Mouse (Mus musculus) ovary, adult 18-20 months (tissue): ENCODE data around the gene Gm20458.
A peak's percentile ranks its signal among the peaks of the same experiment; 100 is the strongest.

ENCODE experiments used
- DNase-seq: peaks from one replicate; pipeline ENCODE4 v3.0.0; 2022; ENCODE audit warnings: low spot score, mixed read lengths

Gene Gm20458

DNA sequence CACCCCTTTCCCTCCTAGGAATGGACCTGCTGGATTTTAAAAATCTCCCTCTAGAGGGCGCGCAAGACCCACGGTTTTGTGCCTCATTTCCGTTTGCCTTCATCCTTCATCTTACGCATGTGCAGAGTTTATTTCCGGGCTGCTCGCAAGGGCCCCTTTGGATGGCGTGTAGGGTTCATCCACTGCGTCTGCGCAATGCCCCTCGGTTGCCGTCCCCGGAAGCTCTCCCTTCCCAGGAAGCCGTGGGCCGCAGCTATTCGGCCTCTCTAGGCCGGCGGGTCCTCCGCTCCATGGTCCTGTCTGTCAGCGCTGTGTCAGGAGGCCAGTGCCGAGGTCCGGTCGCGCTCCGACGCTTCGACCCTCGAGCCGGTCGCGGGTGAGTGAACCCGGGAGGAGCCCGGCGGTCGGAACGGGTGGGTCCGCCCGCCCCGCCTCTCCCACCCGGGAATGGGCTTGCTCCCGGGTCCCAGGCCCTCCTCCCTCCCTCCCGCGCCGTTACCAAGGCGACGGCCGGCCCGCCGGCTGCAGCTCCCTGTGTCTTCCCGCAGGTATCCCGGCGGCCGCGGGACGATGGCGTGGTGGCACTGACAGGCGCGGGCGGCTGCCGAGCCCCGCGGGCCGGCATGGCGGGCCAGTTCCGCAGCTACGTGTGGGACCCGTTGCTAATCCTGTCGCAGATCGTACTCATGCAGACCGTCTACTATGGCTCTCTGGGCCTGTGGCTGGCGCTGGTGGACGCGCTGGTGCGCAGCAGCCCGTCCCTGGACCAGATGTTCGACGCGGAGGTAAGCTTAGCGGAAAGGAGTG is at the start of gene Gm20458:
Gm20458 (plus strand) TSS at position 223 of the 807 bp plus-strand sequence.
- peak; percentile 97 for DNase-seq

DNA sequence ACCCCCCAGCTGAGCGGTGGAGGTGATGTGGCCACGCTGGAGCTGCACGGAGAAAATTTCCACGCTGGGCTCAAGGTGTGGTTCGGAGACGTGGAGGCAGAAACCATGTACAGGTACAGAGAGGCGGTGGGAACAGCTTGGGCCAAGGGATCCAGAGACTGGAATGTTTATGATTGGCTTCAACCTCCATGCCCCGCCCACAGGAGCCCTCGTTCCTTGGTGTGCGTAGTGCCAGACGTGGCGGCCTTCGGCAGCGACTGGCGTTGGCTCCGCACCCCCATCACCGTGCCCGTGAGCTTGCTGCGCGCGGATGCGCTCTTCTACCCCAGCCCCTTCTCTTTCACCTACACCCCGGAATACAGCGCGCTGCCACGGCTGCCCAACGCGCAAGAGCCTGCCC is 46.6 kb upstream of the Gm20458 start:
- DNase-seq: no peak

DNA sequence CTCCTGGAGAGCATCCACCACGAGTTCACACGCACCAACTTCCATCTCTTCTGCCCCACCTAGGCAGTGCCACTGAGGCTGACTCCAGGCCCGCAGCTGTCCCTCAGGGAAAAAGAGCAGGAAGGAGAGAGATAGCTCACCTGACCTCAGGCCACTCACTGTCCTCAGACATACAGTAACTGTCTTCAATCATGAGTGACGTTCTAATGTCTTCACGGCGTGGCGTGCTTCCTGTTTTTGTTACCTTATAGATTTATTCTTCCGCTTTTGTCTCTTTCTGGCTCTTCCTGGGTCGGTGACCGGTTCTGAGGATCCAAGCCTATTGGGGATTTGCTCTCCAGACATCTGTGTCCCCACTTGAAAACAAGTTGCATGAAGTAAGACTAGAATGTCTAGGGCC is 46.2 kb upstream of the Gm20458 start:
- DNase-seq: no peak

DNA sequence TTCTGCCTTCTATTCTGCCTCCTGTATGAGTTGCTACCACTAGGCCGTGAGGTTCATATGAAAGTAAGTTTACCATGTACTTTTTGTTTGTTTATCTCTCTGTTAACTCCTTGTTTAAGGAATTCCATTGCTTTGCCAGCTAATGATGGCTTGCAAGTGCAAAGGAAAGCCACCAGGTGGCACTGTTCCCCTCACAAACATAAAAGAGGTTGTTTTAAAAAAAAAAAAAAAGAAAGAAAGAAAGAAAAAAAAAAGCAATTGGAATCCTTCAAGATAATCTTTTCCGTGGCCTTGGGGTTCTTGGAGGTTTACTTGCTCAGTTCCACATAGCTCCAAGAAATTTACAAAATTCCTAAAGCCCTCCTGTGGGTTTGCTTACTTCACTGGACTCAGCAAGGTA is 43.6 kb upstream of the Gm20458 start:
- no peak for DNase-seq

DNA sequence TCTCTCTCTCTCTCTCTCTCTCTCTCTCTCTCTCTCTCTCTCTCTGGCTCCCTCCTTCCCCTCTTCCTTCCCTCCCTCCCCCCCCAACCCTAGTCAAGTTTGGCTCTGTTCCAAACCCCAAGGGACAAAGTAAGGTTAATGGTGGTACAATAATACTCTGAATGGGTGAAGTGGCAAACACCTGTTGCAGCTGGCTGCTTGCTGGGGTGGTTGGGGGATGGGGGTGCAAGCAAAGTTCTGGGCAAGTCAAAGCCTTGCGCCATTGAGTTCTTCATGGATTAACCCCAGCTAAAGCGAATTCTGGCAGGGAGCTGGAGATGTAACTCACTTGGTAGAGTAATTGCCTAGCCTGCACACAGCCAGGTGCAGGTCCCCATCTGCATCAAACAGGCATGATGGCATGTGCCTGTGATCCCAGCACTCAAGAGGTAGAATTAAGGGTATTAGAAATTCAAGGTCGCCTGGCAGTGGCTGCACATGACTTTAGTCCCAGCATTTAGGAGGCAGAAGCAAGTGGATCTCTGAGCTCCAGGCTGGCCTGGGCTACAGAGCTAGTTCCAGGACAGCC is 42.4 kb upstream of the Gm20458 start:
- DNase-seq: no peak

DNA sequence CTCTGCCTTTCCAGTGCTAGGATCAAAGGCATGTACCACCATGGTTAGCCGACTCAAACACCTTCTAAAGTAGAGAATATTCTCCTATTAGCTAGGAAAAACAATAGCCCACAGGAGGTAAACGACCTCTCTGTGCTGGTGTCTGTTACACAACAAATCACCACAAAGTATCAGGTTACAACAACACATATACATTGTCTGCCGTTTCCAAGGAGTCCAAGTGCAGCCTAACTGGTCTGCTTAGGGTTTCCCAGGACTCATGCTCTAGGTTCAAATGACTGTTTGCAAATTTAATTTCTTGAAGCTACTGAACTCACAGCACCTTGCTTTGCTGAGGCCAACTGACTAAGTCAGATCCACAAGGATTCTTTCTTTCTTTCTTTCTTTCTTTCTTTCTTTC is 41.3 kb upstream of the Gm20458 start:
- no peak for DNase-seq

DNA sequence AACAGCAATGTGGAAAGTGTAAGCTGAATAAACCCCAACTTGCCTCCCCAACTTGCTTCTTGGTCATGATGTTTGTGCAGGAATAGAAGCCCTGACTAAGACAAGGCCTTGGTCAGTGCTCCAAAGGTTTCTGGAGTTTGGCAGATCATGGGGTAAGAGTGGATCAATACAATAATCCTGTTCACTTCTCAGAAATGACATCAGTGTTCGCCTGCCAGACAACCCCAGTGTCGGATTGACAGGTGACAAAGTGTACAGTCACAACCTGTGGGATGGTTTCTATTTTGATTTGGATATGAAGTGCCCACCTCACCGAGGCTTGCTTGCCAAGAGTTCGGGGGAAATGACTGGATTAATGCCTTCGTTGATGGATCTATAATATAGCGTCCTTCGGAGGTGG is 39.5 kb upstream of the Gm20458 start:
- no peak for DNase-seq

DNA sequence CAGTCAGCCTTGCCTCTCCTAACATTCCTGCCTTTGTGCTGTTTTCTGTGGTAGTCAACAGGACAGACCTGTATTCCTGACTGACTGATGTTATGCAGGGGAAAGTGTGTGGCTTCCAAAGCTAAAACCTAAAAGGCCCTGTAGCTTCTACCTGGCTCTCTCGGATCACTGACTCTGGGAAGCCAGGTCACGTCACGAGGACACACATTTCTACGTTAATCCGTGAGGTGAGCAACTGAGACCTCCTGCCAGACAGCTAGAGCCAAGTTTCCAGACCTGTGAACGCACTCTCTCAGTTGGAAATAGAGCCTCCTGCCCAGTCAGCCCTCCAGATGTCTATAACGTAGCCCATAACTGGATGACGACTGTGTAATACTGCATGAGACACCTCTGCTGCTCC is 38.8 kb upstream of the Gm20458 start:
- DNase-seq: no peak

DNA sequence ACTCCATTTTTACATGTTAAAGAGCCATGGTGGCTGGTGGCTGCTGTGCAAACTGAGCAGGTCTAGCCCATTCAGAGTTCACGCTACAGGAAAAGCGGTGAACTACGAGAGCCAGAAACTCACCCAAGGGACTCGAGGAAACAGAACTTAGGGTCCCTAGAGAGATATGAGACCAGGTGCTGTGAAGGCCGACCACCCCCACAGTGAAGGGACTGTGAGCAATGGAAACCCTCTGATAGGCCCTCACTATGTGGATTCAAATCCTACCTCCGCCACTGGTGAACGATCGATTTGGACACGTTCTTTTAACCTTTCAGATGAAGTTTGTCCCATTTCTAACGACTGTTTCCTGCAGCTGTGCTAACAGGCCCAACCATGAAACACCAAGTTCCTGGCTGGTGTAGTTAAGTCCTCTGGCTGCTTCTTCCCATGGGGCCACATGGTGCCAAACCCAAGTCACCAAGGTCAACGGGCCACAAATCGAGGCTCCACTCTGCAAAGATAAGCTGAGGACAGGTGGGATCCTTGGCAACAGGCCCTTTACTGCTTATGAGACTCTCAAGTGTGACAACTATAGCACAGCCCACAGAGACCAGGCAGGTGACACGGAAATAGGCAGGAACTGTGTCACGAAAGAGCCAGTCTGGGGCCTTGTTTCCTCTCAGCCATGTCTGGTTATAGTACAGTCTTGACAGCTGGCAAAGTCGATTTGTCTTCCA is 37.9 kb upstream of the Gm20458 start:
- DNase-seq: no peak

DNA sequence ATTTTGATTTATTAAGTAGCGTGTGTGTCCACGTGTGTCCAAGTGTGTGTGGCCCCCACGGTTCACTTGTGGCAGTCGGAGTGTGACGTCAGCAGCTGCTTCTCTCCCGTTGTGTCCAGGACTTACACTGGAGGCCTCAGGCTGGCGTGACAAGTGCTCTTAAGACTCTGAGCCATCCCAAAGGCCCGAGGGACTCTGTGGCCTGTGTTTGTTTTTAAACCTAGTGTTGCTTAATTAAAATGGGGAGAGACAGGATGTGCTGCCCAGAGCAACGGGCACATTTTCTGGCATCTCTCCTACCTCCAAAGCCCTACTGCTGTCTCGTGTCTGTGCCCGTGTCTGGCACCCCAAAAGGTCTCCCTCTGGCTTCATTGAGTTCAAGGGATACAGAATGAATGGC is 37.3 kb upstream of the Gm20458 start:
- DNase-seq: no peak

DNA sequence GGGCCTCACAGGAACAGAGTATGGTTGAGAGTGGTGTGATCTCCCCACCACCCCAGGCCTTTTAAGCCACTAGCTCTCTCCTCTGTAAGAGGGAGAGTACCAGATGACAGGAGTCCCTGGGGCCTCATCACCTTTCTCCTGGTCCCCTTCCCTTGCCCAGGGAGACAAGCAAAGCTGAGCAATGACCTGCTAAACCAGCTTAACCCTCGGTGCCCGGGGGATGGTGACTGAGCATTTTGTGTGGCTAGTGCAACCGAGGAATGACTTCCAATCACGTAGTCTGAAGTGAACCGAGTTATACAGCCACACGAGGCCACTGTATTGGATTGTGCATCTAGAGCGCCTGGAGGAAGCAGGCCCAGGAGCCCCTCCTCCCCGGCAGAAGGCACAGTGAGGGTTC is 36.4 kb upstream of the Gm20458 start:
- DNase-seq: no peak

DNA sequence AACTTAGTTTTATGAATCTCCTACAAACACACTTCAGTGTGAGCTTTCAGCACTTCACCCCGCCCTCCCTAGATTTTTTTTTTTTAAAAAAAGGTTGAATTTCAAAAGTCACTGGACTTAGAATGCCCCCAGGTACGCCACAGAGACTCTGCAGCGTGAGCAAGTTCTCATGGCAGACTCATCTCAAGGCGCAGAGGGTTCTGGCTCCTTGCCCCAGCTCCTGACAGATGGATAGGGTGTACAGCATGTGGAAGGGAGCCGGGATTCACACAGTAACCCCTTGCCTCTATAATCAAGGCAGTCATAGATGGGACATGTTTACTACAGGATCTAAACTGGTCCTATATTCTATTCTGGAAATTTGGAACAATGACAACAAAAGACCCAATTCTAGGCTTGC is 35.4 kb upstream of the Gm20458 start:
- DNase-seq: no peak

DNA sequence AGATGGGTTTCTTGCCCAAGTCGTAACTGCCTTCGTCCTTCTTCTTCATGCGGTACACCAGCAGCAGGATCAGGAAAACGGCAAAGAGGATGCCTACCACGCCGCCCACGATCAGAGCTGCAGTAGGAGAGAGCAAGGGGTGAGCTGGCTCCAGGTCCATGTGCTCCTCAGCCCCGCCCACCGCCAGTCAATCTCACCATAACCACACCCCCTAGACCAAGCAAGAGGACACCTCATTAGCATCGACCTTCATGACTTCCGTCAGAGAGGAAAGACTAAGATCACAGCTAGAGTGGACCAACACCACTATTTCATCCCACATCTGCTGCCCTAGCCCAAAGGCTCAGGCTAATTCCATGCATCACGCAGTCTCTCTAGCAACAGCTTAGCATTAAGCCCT is 34.6 kb upstream of the Gm20458 start:
- DNase-seq: no peak

DNA sequence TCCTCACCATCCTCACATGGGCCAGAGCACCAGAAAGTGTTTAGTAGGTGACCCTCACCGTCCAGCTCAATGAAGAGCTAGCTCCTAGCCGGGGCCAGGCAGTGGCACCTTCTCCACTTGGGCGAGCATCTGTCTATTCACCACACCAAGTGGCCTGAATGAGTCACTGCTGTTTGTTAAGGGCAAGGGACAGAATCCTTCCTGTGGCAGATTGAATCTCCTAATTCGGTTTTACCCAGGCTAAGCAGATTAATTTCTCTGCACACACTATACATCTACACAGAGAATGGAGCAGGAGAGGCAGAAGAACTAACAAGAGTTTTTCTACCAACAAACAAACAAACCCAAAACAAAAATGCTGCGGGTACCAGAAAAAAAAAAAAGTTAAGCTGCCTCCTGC is 33.8 kb upstream of the Gm20458 start:
- DNase-seq: no peak

DNA sequence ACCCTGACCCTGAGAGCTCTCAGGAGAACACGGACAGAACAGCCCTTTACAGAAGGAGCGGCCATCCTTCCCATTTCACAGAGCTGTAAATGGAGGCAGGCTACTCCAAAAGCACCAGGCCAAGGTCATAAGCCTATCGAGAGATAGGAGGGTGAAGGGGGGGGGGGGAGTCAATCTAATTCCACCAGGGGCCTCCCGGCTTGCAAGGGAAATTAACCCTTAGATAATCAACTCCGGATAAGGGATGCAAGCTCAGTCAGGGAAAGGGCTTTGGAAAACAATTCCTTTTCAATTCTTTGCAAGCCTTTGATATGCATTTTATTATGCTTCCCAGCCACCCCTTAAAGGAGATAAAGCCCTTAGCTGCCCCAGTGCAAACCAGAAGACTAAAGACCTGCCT is 32.3 kb upstream of the Gm20458 start:
- DNase-seq: no peak

DNA sequence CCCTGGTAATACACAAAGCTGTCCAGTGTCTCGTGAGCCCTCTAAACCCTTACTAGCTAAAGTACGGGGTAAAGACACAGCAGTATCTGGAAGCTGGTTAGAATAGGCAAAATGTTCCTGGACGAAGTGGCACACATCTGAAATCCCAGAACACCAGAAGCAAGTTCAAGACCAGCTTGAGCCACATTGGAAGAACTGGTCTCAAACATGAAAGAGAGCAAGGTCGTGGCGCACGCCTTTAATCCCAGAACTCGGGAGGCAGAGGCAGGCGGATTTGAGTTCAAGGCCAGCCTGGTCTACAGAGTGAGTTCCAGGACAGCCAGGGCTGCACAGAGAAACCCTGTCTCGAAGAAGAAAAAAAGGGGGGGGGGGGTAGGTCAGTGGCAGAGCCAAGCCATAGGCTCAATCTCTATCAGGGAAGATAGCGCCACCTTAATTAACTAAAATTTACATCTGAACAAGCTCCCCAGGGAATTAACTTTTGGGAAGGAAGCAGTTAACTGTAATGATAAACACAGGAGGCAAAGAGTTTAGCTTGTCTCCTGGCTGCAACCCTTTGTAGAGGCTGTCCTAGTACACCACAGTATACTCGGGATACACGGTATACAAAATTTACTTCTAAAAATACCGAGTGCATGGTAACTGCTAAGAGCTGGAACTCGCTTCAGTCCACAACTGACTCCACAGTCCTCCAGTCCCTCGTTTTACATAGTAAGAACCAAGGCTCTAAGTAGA is 30.7 kb upstream of the Gm20458 start:
- no peak for DNase-seq

DNA sequence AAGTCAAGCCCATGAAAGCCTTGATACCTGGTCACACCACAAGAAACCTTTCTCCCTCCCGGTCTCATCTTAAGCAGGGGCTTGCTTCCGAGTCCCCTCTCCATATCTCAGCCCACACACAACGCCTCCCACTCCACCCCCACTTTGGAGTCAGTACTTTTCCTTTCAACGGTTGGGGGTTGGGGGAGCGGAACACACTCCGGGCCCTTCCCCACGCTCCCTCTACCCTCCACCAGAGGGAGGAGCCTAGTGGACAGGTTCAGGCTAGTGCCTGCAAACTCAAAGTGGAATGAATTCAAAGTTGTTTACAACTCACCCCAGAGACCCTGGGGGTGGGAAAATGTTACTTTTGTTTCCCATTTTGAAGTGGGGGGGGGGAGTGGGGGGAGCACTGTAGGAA is 30.1 kb upstream of the Gm20458 start:
- no peak for DNase-seq

DNA sequence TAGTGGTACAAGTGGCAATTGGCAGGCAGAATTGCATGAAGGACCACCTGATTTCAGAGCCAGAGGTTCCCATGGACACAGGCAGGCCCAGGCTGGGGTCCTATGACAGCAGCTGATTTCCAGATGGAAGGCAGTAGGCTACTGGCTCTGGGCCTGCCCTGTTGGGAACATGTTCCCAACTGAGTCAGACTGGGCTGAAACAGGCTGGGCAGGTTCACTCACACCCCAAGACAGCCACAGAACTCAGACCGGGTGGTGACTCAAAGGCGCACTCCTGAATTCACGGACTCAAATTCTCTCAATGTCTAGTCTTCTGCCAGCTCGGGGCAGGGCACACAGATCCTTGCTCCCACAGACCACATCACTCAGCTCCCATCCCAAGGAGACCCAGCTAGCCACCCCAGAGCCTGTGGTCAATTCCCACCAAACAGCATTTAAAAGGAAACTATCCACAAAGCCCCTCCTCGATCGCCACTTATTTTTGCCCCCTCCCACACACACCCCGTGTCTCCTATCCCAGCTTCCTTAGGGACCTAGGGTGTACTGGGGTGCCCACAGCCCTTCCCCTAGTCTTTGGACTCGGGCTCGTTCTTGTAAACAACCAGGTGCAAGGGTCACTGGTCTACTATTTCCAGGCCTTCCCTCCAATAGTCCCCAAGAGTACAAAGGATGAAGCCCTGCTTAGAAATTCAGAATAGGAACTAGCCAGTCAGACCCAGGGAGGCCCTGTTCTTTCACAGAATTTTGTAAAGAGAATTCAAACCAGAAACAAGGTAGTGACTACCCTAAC is 28.9 kb upstream of the Gm20458 start:
- no peak for DNase-seq

DNA sequence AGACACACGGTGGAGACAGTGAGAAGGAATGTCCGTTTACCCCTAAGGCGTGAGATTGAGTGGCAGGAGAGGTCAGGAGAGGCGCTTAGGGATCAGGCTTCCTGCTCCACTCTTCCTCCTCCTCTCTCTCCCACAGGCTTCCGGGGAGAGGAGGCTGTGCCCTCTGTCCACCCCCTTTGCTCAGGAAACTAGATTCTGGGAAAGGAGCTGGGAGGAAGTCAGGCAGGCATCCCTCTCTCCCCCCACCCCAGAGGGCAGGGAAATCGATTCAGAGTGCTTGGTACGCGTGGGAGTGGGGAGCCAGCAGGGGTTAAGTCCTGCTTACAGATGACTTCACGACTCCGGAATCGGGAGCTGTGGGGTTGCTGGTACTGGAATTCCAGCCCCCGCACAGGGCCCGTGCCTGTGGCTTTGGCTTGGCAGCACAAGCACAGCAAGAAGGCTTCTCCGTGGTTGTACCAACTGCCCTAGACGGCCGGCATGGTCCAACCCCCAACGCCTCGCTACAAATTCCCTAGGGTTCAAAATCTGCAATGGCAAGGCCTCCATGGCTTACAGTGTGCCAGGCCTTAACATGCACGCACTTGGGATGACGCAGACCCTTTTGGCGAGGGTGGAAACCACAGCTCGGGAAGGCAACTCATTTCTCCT is 28.1 kb upstream of the Gm20458 start:
- peak; percentile 64 for DNase-seq

DNA sequence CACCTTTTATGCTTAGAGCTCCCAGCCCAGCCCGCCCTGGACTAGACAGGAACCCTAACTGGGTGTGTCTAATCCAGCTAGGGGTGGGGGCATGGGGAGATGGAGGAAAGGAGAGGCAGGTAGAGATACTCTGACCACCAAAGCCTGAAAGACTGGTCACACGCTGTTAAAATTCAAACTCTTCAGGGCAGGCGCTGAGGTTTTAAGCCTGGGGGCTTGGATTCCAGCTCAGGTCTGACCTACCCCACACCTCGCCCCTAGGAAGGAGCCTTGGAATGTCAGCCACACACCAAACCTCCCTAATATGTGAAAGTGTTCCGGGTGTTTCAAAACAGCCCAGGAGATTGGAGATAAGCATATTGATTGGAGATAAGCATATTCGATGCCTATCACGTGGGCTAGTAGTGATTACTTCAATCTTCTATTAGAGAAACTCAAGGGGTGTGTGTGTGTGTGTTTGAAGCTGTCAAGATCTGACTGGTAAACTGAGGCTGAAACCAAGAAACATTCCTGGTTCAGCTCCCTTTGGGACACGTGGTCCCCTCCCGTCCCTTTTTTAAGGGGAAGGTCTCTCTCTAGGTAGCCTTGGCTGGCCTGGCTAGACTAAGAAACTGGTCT is 27.4 kb upstream of the Gm20458 start:
- DNase-seq: no peak

DNA sequence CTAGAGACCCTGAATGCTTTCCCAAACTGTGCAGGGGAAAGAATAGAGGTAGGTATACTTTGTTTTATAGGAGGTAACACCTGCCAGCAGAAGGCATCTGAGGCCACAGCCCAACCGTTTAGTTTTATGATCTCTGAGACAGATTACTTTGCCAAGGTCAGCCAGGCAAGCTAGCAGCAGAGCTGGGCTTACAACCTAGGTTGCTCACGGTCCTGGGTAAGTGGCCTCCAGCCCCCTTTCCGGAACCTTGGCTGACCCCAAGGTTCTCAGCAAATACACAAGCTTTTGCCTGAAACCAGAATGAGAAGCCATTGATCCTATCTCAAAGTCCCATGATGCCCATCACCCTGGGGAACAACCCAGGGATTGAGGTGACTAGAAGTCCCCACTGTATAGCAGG is 26.1 kb upstream of the Gm20458 start:
- DNase-seq: no peak
